Mouse (Mus musculus): ENCODE data around the gene Fancl.

Gene Fancl

DNA sequence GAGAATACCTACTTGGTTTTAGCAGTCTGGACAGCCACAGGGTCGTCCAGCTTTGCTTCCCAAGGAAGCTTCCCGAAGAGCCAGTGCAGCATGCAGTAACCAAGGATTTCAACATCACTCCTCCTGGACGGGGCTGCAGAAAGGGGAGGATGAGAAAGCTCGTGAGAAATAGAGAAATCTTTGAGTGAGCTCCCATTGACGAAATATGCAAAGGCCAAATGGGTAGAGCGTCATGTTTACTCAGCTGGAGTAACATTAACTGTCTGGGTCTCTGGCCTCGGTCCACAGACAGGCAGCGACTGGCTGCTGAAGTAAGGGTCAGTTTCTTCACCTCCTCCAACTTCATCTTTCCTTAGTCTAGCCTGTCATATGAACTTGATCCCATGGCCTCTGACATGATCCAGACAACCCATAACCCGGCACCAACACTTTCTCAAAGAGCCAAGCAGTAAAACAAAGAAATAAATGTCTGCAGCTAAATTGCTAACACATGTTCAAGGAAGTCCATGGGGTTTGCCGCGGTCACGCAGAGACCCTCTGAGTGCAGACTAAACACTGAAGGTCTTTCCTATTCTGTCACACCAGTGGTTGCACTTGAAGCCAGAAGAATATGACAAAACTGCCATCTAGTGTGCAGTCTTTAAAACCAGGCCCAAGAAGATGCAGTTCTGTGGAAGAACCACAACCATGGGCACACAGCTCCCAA, 104.0 kb downstream of the Fancl start:
- no peak for DNase-seq (ENCODE audit: low spot score)

DNA sequence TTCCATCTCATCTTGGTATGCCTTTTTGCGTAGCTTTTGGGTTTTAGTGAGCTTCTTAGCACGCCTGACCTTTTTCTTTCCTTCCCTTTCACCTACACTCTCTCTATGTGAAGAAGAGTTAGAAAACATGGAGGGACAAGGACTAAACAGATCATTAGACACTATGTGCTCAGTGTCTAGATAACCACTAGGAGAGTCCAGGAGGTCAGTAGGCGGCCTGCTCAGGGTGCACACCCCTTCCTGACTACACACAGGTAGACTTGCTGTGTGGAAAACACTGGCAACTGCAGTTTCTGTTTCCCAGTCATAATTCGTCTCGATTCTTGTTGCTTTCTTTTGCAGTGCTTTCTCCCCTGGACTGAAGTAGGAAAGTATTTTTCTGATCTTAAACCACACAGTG, 110.0 kb downstream of the Fancl start:
- no peak for DNase-seq (ENCODE audit: low spot score)

DNA sequence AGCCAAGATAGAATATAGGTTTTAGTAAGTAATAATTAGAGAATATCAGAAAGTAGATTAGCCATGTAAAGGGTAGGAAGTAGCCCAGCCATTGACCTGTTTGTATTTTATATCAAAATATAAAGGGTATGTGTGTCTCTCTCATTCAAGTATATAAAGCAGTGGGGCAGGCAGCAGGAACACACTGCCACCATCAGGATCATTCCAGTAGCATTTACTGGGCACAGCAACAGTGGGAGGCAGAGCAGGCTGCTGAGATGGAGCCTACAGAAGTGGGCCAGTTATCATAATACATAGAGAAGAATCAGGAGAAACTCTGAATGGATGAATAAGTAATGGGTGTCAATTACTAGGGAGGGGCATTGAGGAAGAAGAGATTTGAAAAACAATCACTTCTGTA, 127.7 kb downstream of the Fancl start:
- DNase-seq (ENCODE audit: low spot score) = no peak

DNA sequence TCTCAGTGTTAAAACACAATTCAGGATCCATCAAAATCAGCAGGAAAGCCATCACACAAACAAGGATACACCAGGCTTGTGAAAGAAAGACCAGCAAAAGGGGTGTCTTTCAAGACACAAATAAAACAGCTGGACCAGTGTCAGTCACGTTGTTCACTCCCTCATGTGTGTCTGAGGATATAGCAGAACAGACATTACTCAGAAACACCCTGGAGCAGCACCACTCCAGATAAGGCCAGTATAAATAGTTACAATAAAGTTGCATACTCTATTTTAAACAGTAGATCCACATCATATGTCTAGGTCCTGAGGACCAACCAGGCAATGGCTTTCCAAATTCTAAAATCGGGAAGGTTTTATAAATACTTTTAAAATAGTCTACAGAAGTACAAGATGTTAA, 130.2 kb downstream of the Fancl start:
- DNase-seq (ENCODE audit: low spot score) = no peak

DNA sequence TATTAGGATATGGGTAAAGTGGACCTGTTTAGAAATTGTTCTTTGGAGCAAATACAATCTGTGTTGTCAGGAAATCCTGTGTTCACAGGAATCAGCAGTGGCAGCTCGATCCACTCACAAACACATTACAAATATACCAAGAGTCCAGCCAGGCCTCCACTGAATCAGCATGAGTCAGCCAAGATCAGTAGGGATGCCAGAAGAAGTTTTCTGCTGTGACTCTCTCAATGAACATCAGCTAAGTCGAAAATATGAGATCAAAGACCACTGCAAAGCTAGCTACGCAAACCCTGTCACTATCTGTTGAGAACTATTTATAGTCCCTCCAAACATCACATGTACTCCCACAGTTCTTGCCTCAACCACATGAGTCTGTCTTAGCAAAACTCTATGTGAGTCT, 133.1 kb downstream of the Fancl start:
- DNase-seq (ENCODE audit: low spot score) = no peak
